Mouse (Mus musculus) testis, postnatal 10 days (tissue): ENCODE results near the gene Secisbp2.

ENCODE experiments used
- DNase-seq: peaks from one replicate; pipeline ENCODE4 v3.0.0; 2021; ENCODE audit warnings: low spot score

Gene Secisbp2

DNA sequence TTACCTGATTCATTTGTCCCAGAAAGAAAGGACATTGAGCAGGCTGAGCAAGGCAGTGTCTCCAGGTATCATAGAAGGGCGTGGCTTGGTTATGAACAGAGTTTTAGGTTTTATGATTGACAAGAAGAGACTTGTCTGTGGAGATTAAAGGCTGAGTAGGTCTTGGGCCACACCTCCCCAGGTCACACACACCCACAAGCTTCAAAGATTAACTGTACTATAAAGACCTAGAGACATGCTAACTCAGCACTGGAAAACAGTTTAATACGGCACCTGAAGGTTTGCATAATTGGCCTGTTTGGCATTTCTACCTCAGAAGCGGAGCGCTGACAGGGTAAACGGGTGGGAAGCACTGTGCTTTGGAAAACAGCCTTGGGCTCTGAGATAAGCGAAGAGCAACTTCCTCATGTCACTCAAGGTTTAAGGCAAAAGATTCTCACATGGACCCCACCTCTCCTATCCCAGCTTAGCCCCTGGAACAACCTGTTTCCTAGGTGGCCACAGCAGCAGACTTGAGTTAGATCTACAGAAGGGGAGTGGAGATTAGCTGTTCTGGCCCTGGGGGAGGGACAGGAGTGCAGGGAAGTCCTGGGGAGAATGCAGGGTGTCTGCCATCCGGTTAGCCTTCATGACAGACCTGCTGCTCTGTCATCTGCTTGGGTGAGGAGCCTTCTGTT is 33.9 kb downstream of the Secisbp2 start:
- DNase-seq = no peak

DNA sequence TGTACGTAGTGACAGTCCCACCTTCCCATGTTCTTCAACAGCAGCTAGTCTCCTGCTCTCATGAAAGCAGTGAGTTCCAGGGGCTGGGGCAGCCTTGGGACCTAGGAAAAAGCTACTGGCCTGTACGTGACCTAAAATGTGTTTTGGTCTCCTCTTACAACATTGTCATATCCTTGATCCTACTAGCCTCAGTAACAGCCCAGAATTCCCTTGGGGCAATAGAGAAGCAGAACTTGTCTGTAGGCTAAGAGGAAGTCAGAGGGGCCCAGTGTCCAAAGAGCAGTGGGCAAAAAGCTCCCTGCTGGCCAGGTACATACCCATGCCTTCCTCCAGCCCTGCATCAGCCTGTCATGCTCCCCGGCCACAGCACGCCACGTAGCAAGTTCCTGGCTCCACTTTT is 35.5 kb downstream of the Secisbp2 start:
- DNase-seq = no peak

DNA sequence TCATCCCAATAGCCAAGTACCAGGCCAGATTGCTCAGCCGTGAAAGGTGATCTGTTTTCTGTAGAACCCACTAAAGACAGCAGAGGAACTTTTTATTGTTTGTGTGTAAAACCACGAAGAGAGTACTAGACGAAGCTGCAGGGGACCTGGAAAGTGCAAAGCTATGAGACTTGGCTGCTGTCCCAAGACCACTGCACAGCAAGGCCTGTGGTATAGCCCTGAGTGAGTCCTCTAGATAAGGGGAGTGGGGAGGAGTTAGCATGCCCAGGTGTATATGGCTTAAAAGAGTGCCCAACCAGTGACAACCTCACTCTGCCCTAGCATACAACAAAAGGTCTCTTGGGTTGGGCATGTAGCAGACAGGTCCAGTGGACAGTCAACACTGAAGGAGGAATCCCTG is 37.2 kb downstream of the Secisbp2 start:
- no peak for DNase-seq

DNA sequence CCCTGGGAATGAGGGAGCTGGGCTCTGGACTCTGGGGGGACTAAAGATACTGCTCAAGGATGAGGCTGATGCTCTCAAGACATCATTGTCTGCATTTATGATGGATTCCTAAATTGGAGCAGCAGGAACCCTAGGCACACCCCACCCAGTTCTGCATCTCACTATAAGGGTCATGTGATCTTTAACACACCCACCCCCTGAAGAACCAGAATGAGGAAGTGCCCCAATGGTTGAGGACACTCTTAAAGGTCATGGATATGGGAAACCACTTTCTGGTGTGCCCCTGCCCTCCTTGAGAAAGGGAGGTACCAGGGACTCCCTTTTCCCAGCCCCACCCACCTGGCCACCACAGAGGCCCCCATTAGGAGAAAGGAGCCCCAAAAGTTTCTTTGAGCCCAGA is 45.0 kb downstream of the Secisbp2 start:
- no peak for DNase-seq

DNA sequence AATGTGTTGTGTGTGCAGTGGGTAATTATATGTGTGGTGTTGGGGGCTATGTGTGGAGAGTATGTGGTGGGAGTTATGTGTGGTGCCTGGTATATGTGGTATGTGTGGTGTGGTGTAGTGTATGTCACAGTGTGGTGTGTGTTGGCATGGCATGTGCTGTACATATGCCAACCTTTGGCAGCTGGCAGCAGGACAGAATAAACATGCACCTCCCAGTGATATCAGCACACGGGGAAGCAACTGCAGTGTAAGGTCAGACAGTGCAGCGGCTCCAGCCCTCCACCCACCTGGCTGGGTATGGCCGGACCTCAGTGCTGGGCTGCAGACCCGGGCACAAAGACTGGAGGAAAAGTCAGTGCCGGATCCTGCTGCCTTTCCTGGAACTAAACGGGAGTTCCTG is 46.0 kb downstream of the Secisbp2 start:
- DNase-seq = no peak

DNA sequence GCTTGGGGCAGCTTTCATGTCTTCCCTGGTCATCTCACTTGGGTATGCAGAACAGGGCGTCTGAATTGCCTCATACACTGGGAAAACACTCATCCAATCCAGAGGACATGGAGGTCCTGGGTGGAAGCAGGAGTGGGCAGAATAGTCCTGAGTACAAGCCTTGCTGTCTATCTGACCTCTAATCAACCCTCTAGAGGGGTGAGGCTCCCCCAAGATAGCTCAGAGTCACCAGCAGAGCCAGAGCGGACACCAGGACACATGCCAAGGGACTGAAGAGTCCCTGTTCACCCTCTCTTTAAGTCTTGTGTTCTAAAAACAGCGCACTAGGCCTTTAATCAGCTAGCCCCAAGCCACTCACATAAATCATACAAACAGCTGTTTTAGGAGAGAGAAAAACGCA is 46.4 kb downstream of the Secisbp2 start:
- no peak for DNase-seq

DNA sequence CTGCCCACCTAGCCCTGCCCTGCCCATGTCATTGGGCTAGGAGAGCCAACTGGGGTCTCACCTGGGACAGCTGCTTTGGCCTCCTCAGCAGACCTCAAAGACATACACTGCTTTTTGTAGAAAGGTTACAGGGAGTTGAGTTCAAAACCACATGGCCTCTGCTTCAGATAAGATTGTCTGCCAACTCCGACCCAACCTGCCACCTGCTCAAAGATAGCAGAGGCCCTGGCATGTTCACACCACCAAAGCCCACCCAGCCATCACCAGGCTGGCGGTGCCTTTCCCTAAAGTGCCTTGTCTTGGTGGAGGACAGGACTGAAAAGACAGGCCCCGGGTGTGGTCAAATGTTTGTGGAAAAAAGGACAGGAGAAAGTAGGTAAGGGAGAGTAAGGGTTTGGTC is 46.8 kb downstream of the Secisbp2 start:
- no peak for DNase-seq

DNA sequence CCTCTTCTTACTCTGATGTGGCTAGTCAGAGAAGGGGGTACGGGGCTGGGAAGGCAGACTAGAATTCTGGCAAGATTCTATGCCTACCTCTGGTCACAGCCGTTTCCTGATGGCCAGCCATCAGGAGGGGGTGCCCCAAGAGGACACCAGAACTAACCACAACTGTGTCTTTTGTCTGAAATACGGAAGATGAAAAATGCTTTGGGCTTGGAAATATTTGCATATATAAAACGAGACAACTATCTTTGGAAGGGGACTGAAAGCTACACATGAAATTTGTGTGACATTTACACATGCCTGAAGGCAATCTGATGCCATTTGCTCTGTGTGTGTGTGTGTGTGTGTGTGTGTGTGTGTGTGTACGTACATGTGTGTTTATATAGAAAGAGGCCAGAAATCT is 52.4 kb downstream of the Secisbp2 start:
- DNase-seq = no peak

DNA sequence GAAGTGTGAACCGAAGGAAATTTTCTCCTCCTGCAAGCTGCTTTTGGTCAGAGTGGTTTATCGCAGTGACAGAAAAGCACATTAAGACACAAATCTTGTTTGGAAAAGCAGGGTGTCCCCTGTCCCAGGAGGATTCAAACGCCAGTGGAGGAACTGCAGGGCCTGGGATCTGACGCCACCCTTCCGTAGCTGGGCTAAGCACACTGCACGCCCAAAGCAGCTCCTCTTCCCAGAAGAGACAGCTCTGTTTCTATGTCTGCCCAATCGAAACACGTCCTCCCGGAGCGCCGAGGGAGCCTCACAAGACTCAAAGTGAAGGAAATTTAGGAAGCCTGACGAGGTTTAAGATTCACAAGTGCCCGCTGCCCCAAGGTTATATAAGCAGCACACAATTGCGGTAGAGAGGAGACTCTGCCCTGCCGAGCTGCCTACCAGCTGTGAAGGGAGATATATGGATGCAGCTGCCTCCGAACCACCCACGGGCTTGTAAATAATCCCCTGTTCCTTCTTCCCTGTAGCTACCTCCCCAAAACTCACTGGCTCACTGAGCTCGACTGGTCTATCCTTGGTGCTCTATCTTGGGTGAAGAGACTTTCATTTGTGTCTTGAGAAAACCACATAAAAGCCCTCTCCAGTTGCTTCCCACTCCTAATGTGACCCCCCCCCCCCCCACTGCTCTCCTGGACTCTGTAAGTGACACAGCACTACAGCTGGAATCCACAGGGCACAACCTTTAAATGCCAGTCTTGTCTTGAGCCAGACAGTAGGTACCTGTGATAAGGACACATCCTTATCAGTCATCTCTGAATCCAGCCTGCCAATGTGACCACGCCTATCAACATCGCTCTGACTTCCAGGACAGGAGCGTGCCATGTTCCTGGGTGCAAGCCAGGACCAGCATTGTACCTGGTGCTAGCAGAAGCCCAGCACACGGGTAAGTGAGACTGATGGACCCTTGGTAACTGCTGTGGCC is 54.7 kb downstream of the Secisbp2 start:
- no peak for DNase-seq

DNA sequence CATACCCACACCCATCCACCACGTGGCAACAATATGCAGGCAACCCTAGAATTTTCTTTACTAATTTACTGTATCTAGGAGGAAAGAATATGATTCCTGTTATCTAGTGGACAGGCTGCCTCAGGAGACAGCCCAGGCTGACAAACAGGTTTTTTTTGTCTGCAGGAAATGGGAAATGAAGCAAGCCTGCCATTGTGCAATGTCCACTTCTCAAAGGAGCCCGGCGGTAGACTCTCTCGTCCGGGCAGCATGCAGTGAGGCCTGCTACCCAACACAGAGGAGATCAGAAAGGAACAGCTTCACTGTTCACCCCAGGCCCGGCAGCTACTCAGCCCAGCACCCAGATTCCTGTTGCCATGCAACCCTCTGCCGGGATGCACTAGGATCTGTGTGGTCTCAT is 59.2 kb downstream of the Secisbp2 start:
- no peak for DNase-seq

DNA sequence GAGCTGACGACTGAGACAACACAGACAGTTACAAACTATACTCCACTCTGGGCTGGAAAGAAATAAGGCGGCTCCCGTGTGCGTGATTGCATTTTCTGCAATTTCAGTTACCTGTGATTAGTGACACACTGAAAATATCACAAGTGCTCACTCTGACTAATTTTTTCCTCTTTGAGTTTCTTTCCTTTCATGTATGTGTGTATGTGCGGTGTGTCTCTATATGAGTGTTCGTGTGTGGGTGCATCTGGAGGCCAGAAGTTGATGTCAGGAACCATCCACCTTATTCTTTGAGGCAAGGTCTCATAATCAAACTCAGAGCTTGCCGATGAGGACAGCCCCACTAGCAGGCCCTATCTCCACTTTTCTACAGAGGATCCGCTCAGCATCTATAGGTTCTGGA is 60.5 kb downstream of the Secisbp2 start:
- DNase-seq = no peak

DNA sequence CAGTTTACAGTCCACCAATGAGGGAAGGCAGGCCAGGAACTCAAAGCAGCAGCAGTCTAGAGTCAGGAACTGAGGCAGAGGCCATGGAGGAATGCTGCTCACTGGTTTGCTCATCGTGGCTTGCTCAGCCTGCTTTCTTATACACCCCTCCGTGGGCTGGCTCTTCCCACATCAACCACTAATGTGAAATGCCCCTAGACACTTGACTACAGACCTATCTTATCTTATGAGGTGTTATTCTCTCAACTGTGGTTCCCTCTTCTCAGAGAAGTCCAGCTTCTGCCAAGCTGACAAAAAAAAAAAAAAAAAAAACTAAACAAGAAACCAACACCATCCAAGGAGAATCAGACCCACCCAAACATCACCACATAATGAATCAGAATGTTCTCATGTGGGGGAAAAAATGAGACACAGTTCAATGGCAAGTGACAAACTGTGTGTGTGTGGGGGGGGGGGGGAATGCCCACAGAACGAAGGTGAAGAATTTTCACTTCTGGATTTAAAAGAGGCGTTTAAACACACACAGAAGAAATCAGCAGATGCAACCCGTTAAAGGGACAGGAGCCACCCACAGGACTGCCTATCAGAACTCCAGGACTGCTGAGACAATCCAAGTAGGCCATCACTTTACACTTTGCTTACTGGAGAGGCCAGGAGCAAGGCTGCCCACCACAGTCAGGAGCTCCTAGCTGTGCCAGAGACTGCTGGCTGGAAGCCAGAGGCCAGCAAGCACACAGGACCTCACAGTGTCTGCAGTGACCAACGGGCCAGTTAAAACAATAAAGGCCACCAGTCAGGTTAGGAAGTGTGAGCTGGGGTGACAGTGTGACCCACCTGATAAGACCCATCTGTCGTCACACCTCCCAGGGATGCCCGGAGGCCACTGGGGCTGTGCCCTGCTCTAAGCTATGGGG is 65.1 kb downstream of the Secisbp2 start:
- peak; percentile 61 for DNase-seq

DNA sequence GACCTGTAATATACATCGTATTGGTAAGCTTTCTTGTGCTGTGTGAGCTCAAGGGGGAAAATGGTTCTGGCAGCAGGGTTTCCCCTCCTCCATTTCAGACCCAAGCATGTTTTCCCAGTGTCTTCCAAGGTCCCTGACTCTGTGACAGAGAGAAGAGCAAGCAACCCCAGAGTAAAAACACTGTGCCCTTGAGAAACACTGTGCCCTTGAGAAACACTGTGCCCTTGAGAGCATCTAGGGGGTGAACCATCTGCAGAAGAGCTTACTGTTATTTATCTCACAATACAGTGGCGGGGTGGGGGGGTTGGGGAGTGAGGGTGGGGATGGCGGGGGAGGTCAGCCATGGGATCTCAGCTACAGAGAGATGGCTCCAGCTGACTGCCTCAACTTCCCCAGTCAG is 67.8 kb downstream of the Secisbp2 start:
- DNase-seq = peak; percentile 39

DNA sequence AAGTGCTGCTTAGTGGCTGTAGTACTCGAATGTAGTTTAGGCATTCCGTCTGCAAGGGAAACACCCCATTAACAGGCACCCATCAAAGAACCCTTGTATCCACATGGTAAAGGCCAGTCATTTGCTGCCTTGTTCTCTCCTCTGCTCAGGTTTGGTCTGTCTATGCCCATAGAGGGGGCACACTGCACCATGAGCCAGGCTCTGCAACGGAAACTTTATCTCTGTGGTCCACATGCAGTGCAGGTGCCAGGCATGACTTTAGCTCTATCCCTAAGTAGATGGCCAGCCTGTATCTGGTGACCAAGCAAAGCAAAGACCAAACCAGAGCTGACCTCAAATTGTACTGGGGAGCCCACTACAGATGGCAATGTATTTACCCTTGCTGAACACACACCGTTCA is 69.1 kb downstream of the Secisbp2 start:
- no peak for DNase-seq

DNA sequence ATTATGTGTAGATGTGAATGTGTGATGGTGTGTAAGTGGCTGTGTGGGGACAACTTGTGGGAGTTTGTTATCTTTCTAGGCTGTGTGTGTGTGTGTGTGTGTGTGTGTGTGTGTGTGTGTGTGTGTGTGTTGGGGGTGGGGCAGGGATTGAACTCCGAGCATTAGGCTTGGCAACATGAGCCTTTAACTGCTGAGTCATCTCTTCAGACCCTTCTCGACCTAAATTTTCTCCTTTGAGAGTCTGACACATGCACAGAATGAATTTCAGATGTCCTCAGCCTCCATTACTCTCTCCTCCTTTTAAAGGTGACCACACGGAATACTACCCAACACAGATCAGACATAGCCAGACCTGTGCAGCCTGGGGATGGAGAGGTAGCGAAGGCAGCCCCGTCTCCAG is 71.6 kb downstream of the Secisbp2 start:
- no peak for DNase-seq

DNA sequence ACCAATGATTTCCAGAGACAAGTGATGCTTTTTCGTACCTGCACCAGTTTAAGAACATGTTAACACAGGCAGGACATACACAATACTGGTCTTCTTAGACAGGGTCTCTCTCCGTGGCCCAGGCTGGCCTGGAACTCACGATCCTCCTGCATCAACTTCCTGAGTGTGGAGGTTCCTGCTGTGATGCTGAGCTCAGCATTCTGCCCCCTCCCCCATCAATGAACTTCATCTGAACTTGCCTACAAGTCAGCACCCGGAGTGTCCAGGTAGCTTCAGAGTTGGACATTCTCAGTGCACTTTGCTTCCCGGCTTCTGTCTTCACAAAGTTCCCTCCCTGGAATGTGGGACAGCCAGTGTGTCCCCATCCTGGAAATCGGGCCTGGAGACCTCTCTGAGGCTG is 73.1 kb downstream of the Secisbp2 start:
- no peak for DNase-seq

DNA sequence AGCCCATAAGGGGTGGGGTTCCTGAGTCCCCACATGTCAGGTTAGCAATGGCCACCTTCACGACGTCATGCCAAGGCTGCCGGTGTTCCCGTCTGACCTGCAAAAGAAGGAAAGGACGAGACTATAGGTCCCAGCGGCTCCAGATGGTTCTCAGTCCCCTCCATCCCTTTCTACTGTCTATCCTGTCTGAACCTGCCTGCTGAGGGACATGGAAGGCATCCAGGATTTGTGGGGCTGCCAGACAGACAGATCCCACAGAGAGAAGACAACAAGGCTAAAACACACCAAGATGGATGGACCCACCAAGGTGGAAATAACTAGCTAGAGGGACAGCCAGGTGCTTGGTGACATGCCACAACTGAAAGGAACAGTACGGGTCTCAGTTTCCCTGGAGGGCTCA is 73.9 kb downstream of the Secisbp2 start:
- no peak for DNase-seq

DNA sequence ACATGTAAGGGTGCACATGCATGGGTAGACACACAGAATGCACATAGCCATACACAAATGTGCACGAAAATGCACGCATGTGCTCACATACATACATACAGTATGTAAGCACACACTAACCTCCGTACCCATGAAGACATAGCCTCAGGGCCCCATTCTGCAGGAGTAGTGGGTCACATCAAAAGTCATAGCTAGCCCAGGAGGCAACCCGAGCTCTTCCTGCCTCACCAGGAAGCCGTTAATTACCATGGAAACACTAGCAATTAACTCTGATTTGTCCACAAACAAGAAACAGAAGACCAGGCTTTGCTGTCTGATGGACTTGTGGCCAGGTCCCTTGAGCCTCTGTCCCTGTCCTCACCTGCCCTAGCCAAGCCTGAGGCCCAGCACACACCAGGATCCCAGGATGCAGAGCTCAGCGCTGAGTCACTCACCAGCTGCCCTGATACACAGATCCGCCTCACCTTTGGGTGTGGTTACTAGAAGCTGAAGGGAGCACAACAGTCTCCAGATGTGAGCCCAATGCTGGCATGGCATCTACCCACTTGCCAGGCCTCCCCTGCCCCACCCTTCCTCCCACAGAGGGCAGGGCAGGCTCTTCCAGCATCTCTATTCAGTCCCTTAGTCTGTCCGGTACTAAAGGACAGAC is 74.6 kb downstream of the Secisbp2 start:
- DNase-seq = no peak

DNA sequence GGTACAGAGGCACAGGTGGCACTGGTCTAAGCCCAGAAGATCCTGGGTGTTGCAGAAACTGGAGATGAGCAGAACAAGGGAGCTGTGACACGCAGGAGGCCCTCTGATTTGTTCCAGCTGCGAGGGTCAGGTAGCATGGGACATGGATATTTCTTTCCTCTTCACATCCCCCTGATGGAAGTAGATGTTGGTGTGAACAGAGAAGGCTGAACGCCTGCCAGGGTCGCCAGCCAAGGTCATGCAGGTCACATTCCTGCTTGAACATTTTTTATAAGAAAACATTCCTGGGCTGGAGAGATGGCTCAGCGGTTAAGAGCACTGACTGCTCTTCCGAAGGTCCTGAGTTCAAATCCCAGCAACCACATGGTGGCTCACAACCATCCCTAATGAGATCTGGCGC is 75.9 kb downstream of the Secisbp2 start:
- peak; percentile 60 for DNase-seq

DNA sequence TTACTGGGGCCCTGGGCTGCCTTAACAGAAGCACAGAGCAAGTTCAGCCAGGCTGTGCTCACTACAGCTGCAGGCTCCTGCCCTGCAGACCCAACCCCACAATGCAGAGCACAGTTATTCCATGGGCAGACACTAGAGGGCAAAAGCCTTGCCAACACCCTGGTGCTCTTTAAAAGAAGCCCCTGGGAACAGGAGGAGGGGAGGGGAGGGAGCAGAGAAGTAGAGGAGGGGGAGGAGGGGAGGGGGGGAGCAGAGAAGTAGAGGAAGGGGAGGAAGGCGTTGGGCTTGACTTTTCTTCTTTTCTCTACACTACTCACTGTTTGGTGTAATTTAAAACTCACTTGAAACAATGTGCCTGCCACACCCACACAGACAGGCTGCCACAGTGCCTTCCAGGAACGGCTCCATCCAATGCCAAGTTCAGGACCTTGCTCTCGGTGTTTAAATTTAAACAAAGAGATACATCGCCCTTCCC is 78.4 kb downstream of the Secisbp2 start:
- no peak for DNase-seq

DNA sequence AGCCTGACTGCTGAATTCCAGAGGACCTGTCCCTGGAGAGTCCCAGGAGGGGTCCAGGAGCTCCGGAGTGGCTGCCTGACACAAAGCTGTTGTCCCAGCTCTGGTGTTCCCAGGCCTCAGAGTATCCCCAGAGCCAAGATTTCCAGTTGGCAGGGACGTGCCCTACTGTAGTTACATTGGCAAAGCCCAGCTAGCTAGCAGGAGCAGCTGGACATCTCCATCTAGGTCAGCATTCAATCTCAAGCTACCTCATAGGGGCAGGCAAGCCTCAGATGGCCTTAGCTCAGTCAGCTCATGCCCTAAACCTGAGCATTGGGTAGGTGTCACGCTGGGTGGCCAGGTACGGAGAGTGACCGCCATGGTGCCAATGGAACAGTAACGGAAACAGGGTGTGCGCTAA is 80.0 kb downstream of the Secisbp2 start:
- no peak for DNase-seq
